Mouse (Mus musculus) embryonic facial prominence, embryonic 14.5 days (tissue): ENCODE results near the gene Mgat2. TPM values are rescaled to one million over a fixed set of nuclear protein-coding genes. Genes with fewer than 3 reads are reported as not detected.

ENCODE experiments used
- ATAC-seq: fragments of 200-750 bp; cut with Nextera tagmentation; 2 replicates; pipeline ENCODE4 v1.8.0; 2017; ENCODE audit warnings: low read depth, moderate number of reproducible peaks, moderate TSS enrichment
- DNase-seq: peaks from one replicate; pipeline ENCODE4 v3.0.0-alpha.2; 2015; ENCODE audit warnings: low spot score
- H3K27ac ChIP-seq: fragments of 300-500 bp; sonication (generic); replicated peaks from 2 replicates; pipeline ENCODE4 v1.5.1; 2014; ENCODE audit warnings: low read depth, mild to moderate bottlenecking, low read length, moderate library complexity
- H3K27me3 ChIP-seq: fragments of 300-500 bp; sonication (generic); replicated peaks from 2 replicates; pipeline ENCODE4 v1.6.1; 2014; ENCODE audit warnings: low read length; ENCODE audit not compliant: control insufficient read depth, insufficient read depth
- H3K36me3 ChIP-seq: fragments of 300-500 bp; sonication (generic); 2 replicates; pipeline ENCODE4 v1.6.1; 2014; ENCODE audit warnings: low read length, mixed read lengths; ENCODE audit not compliant: control insufficient read depth, insufficient read depth
- H3K4me1 ChIP-seq: fragments of 300-500 bp; sonication (generic); 2 replicates; pipeline ENCODE4 v1.6.1; 2014; ENCODE audit warnings: antibody characterized with exemption, low read length; ENCODE audit not compliant: control insufficient read depth, insufficient read depth
- H3K4me2 ChIP-seq: fragments of 300-500 bp; sonication (generic); 2 replicates; pipeline ENCODE4 v1.6.1; 2014; ENCODE audit warnings: low read depth, mild to moderate bottlenecking, low read length, moderate library complexity, mixed read lengths
- H3K4me3 ChIP-seq: fragments of 300-500 bp; sonication (generic); 2 replicates; pipeline ENCODE4 v1.5.1; 2014; ENCODE audit warnings: low read depth, mild to moderate bottlenecking, low read length
- H3K9ac ChIP-seq: fragments of 300-500 bp; sonication (generic); 2 replicates; pipeline ENCODE4 v1.6.1; 2014; ENCODE audit warnings: low read depth, mild to moderate bottlenecking, low read length, moderate library complexity, mixed read lengths
- H3K9me3 ChIP-seq: fragments of 300-500 bp; sonication (generic); 2 replicates; pipeline ENCODE4 v1.6.1; 2016; ENCODE audit warnings: low read length; ENCODE audit not compliant: control insufficient read depth
- WGBS: fragments of 180-500 bp; shearing (Covaris S2); extraction: QIAGEN DNeasy Blood & Tissue Kit; methylation state at CpG from one replicate; pipeline ENCODE4 v1.1.7; 2014; 5-methylcytosine and 5-hydroxymethylcytosine counted together
- polyA plus RNA-seq: library from polyadenylated mRNA; unstranded; fragments of >200 nt; fragmentation: Nextera tagmentation; extraction: Ambion mirVana; gene quantifications from 2 replicates; pipeline ENCODE4 v1.2.1, GENCODE M21; 2014

The Mgat2 gene
- polyA plus RNA-seq, 1 experiment from 2014 or later = 66.1 TPM

DNA sequence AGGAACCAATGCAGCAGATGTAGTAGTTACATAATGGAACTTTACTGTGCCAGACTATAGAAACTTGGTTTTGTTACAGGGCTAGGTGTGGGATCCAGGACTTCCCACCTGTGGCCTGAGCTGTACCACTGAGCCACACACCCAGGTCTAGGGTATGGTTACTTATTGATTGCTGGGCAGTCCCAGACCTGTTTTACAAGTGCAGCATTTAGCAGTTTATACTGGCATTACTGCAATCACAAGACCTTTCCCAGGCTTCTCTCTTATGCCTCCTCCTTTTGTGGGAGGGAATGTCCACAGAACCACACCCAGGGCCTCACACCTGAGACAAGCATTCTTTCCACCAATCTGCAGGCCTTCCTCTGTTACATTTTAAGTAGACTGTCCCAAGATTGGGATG is 15.0 kb downstream of the Mgat2 start:
- Histone ChIP-seq H3K4me1 (peaks cover 21% of the 10 kb centered on the region), H3K9ac (no peak overlapping the region), H3K36me3 (peaks cover 42% of the 10 kb centered on the region), H3K9me3 (no peaks in the 10 kb centered on the region), H3K4me2 (peak overlapping the region; percentile 78), H3K4me3 (peak overlapping the region; percentile 95), H3K27ac (no peak overlapping the region), H3K27me3 (no peaks in the 10 kb centered on the region)
- DNase-seq = no peak
- no peak for ATAC-seq

DNA sequence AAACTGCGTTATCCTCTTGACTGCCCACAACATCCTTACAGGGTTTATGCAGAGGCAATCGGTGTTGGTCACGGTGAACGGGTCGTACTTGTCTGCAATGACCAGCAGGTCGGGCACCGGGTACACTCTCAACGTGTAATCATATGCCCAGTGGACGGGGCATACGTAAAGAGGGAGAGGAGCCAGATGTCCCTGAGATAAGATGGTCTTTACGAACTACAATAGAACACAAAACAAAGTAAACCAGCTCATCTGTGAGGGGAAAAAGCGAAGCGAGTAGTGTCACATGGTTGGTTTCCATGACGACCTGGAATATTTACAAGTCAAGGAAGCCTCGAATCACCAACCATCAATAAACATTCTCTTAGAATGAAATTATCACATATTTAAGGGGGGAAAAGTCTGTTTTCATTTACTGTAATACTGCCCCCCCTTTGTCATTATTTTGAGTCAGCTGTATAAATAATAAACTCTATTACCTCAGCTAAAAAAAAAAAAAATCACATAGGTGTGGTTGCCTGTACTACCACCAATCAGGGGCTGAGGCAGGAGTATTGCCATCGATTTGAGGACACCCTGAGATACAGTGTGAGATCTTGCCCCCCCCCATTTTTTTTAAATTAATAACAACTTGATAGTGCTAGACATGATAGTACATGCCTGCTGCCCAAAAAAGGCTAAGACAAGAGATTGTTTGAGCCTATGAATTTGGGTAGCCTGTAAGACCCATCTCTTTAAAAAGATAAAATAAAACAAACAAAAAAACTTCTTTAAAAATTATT is 20.3 kb downstream of the Mgat2 start, which contains the start of gene Gm49384:
Gm49384 (minus strand) TSS at position 216 of the 782 bp plus-strand sequence.
- Histone ChIP-seq H3K9ac (no peak within 1 kb of the TSS), H3K4me1 (0 out of 2 replicates have a peak, but pooled peaks cover under 1% of the 10 kb centered on the region), H3K4me3 (no peak within 1 kb of the TSS), H3K27ac (no peak within 1 kb of the TSS), H3K27me3 (no peaks in the 10 kb centered on the region), H3K4me2 (no peak within 1 kb of the TSS), H3K36me3 (peaks cover 65% of the 10 kb centered on the region), H3K9me3 (no peaks in the 10 kb centered on the region)
- 89% methylated on average over 16 of the region's 16 CpGs for whole genome bisulfite sequencing
- ATAC-seq = no peak
- no peak for DNase-seq

DNA sequence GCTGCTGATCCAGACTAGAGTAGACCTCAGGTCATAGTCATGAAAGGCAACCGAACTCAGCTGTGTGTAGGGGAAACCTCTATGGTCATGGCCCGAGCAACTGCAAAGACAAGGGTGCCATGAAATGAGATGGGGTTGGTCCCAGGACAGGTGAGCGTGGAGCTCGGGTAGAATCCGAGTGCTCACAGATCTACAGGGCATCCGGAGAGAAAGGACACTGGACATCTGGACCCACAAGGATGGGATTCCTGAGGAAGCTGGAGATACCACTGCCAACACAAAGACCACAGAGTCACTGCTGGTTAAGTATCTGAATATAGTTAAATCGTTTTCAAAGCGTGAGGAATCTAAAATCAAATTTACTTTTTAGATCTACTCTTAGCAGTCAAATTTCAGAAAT is 23.4 kb downstream of the Mgat2 start:
- H3K9me3 ChIP-seq = no peaks in the 10 kb centered on the region
- H3K36me3 ChIP-seq = peaks cover 64% of the 10 kb centered on the region
- WGBS = 93% methylated on average over 8 of the region's 8 CpGs
- no peak overlapping the region for H3K27ac ChIP-seq
- no peak overlapping the region for H3K9ac ChIP-seq
- no peaks in the 10 kb centered on the region for H3K4me1 ChIP-seq
- DNase-seq (no peak), ATAC-seq (no peak)
- no peak overlapping the region for H3K4me2 ChIP-seq
- H3K4me3 ChIP-seq = no peak overlapping the region
- H3K27me3 ChIP-seq = no peaks in the 10 kb centered on the region

DNA sequence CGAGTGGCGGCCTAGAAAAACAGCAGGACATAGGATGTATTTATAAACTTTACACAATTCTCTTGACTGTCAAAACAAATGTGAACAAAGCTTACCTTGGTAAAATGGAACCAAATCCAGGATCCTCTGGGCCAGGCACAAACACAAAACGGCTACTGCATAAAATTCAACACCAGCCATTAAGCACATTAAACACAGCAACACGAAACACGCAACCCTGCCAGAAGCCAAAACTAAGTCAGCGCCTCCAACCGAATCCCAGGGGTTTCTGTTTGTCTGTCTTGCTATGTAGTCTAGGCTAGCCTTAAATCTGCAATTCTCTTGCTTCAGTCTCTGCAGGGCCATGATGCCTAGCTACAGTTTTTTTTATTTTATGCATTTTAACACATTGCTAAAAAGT is 24.0 kb downstream of the Mgat2 start:
- Histone ChIP-seq H3K4me1 (no peaks in the 10 kb centered on the region), H3K27ac (no peak overlapping the region), H3K4me2 (no peak overlapping the region), H3K36me3 (peaks cover 63% of the 10 kb centered on the region), H3K9ac (no peak overlapping the region), H3K4me3 (no peak overlapping the region), H3K9me3 (no peaks in the 10 kb centered on the region), H3K27me3 (no peaks in the 10 kb centered on the region)
- ATAC-seq (no peak), DNase-seq (no peak)
- 92% methylated on average over 7 of the region's 7 CpGs for WGBS

DNA sequence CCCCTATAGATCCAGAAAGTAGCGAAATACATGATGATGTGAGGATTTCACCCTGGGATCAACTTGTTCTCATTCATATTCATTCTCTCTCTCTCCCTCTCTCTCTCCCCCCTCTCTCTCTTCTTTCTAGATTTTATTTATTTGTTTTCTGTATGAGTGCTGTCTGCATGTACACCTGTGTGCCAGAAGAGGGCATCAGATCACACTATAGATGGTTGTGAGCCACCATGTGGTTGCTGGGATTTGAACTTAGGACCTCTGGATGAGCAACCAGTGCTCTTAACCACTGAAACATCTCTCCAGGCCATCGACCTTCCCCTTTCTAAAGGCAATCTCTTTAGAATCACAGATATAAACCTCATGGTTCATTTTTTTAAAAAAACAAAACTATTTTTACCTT is 24.6 kb downstream of the Mgat2 start:
- H3K9ac ChIP-seq = no peak overlapping the region

DNA sequence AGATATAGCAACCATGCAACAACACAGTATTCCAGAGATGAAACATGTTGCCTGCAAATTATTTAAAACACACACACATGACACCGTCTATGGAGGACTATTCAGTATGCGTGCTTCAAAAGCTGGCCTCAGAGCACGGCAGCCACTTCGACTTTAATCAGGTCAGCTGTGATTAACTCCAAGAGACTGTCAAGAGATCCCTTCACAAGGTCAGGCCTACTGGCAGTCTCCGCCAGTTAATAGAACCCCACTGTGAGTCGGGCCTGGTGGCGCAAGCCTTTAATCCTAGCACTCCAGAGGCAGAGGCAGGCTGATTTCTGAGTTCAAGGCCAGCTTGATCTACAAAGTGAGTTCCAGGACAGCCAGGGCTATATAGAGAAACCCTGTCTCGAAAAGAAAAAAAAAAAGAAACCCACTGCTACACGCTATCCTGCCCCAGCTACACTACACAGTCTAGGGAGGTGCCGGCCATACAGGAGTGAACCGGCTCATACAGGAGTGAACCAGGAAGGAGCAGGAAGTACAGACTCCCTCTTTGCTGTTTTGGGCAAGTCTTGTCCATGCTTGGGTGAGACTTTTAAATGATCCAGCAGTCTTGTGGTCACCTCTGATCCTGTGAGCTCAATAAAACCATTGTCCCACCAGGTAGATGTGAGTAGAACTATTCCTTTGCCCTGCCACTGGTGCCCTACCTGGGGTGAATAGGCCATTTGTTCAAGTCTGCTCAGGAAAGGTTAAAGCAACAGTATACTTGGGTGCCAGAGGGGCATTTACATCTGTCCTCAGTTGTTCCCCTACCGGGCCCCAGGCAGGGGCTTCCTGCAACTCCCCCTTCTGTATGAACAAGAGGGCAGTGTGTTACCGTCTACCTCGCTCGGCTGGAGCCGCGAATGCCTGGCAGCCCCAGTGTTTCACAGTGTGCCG is 26.4 kb downstream of the Mgat2 start:
- no peak overlapping the region for H3K4me2 ChIP-seq
- H3K27ac ChIP-seq = no peak overlapping the region
- no peak overlapping the region for H3K4me3 ChIP-seq
- peak; percentile 22 for DNase-seq
- peak; percentile 76 for ATAC-seq
- H3K9me3 ChIP-seq = no peaks in the 10 kb centered on the region
- WGBS = 82% methylated on average over 18 of the region's 18 CpGs
- no peaks in the 10 kb centered on the region for H3K4me1 ChIP-seq
- no peaks in the 10 kb centered on the region for H3K27me3 ChIP-seq
- peaks cover 73% of the 10 kb centered on the region for H3K36me3 ChIP-seq
- no peak overlapping the region for H3K9ac ChIP-seq

More for the DNA sequence above, 24.6 kb downstream of the Mgat2 start:
- no peaks in the 10 kb centered on the region for H3K9me3 ChIP-seq
- no peaks in the 10 kb centered on the region for H3K27me3 ChIP-seq
- H3K4me2 ChIP-seq = no peak overlapping the region
- H3K4me3 ChIP-seq = no peak overlapping the region
- ATAC-seq (no peak), DNase-seq (no peak)
- H3K36me3 ChIP-seq = peaks cover 62% of the 10 kb centered on the region
- H3K4me1 ChIP-seq = no peaks in the 10 kb centered on the region
- 89% methylated on average over 2 of the region's 2 CpGs for WGBS
- no peak overlapping the region for H3K27ac ChIP-seq

DNA sequence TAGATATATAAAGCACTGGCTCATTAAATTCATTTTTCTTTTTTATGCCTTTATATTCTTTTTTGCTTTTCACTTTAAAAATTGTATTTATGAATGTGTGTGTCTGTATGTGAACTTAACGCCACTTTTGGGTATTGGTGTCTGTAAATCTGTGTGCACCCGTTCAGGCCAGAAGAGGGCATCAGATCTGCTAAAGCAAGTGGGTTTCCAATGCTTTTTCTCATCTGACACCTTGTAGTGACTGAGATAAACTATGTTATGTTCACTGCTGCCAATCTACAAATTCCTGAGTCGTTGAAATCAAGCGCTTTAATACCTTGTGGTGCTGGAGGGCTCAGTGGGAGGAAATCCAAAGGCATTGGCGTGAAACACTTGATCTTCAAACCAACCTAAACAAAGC is 27.1 kb downstream of the Mgat2 start:
- no peaks in the 10 kb centered on the region for H3K27me3 ChIP-seq
- H3K36me3 ChIP-seq = peaks cover 76% of the 10 kb centered on the region
- DNase-seq (peak; percentile 27), ATAC-seq (no peak)
- 79% methylated on average over 5 of the region's 5 CpGs for WGBS
- H3K4me2 ChIP-seq = no peak overlapping the region
- H3K9me3 ChIP-seq = no peaks in the 10 kb centered on the region
- H3K4me3 ChIP-seq = no peak overlapping the region
- H3K27ac ChIP-seq = no peak overlapping the region
- no peaks in the 10 kb centered on the region for H3K4me1 ChIP-seq
- no peak overlapping the region for H3K9ac ChIP-seq

DNA sequence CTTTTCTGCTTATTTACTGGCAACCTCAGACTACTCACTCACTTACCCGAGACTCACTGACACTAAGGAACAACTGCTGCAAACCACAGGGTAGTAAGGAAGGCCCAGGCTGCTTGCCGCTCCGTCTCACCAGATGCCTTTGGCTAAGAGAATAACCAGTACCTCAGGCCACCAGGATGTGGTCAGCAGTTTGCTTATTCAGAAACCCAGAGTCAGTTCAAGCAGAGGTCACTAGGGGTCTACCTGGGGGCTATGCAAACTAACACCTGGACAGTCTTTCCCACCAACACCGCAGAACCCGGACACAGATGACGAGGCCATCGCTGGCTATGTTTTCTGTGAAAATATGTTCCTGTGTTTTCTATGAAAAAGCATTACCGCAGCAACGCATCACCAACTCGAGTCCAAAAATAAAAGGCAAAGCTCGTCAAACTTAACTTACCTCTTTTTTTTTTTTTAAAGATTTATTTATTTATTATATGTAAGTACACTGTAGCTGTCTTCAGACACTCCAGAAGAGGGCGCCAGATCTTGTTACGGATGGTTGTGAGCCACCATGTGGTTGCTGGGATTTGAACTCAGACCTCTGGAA is 29.3 kb downstream of the Mgat2 start:
- DNase-seq = no peak
- H3K4me3 ChIP-seq = no peak overlapping the region
- no peak overlapping the region for H3K27ac ChIP-seq
- 94% methylated on average over 13 of the region's 13 CpGs for WGBS
- H3K4me1 ChIP-seq = no peaks in the 10 kb centered on the region
- H3K9ac ChIP-seq = no peak overlapping the region
- no peak for ATAC-seq
- H3K4me2 ChIP-seq = no peak overlapping the region
- peaks cover 80% of the 10 kb centered on the region for H3K36me3 ChIP-seq
- H3K9me3 ChIP-seq = no peaks in the 10 kb centered on the region
- no peaks in the 10 kb centered on the region for H3K27me3 ChIP-seq
